Mouse (Mus musculus): ENCODE results near the gene Slc46a2.

Slc46a2 gene

GRCm38 (mm10) chr4:59891723-59892416 lies 23.0 kb downstream of the Slc46a2 start:
- in situ Hi-C loops (cut with MboI, MseI) = no loop called here

GRCm38 (mm10) chr4:59890086-59890600 lies 24.7 kb downstream of the Slc46a2 start:
- in situ Hi-C loops (cut with MboI, MseI) = no loop called here

- in situ Hi-C loops (cut with MboI, MseI) = no loop called here
Observed at GRCm38 (mm10) chr4:59888014-59888413, 26.8 kb downstream of the Slc46a2 start.

GRCm38 (mm10) chr4:59887011-59887410 lies 27.8 kb downstream of the Slc46a2 start:
- in situ Hi-C loops (cut with MboI, MseI) = no loop called here

GRCm38 (mm10) chr4:59886281-59886680 lies 28.6 kb downstream of the Slc46a2 start:
- in situ Hi-C loops (cut with MboI, MseI) = no loop called here

GRCm38 (mm10) chr4:59884136-59884696 lies 30.6 kb downstream of the Slc46a2 start:
- in situ Hi-C loops (cut with MboI, MseI) = no loop called here

- in situ Hi-C loops (cut with MboI, MseI) = no loop called here
Observed at GRCm38 (mm10) chr4:59881210-59881609, 33.6 kb downstream of the Slc46a2 start.

- in situ Hi-C loops (cut with MboI, MseI) = no loop called here
Observed at GRCm38 (mm10) chr4:59880725-59881124, 34.1 kb downstream of the Slc46a2 start.

GRCm38 (mm10) chr4:59879444-59879843 lies 35.4 kb downstream of the Slc46a2 start:
- in situ Hi-C loops (cut with MboI, MseI) = no loop called here

- in situ Hi-C loops (cut with MboI, MseI) = no loop called here
Observed at GRCm38 (mm10) chr4:59878595-59878994, 36.3 kb downstream of the Slc46a2 start.

GRCm38 (mm10) chr4:59877025-59877424 lies 37.8 kb downstream of the Slc46a2 start:
- in situ Hi-C loops (cut with MboI, MseI) = no loop called here

- in situ Hi-C loops (cut with MboI, MseI) = no loop called here
Observed at GRCm38 (mm10) chr4:59876570-59876969, 38.3 kb downstream of the Slc46a2 start.

GRCm38 (mm10) chr4:59873830-59874229 lies 41.0 kb downstream of the Slc46a2 start:
- in situ Hi-C loops (cut with MboI, MseI) = no loop called here

- in situ Hi-C loops (cut with MboI, MseI) = no loop called here
Observed at GRCm38 (mm10) chr4:59873240-59873639, 41.6 kb downstream of the Slc46a2 start.

- in situ Hi-C loops (cut with MboI, MseI) = no loop called here
Observed at GRCm38 (mm10) chr4:59870859-59871591, 43.8 kb downstream of the Slc46a2 start.

GRCm38 (mm10) chr4:59870433-59870832 lies 44.4 kb downstream of the Slc46a2 start:
- in situ Hi-C loops (cut with MboI, MseI) = no loop called here

- in situ Hi-C loops (cut with MboI, MseI) = loop anchor here in 1 of 2 experiments (10.0 kb wide), 1 partner anchor 255 kb away; no protein-coding TSS in a partner anchor
Observed at GRCm38 (mm10) chr4:59869488-59870057, 45.3 kb downstream of the Slc46a2 start.

- in situ Hi-C loops (cut with MboI, MseI) = loop anchor here in 1 of 2 experiments (10.0 kb wide), 1 partner anchor 253 kb away; no protein-coding TSS in a partner anchor
Observed at GRCm38 (mm10) chr4:59868086-59868485, 46.8 kb downstream of the Slc46a2 start.

GRCm38 (mm10) chr4:59863869-59864268 lies 51.0 kb downstream of the Slc46a2 start:
- in situ Hi-C loops (cut with MboI, MseI) = loop anchor here in 1 of 2 experiments (5.0 to 10.0 kb wide), 2 partner anchors 77 to 249 kb away; no protein-coding TSS in a partner anchor

- in situ Hi-C loops (cut with MboI, MseI) = loop anchor here in 1 of 2 experiments (5.0 to 10.0 kb wide), 2 partner anchors 75 to 248 kb away; no protein-coding TSS in a partner anchor
Observed at GRCm38 (mm10) chr4:59862335-59862734, 52.5 kb downstream of the Slc46a2 start.

- in situ Hi-C loops (cut with MboI, MseI) = loop anchor here in 1 of 2 experiments (5.0 to 10.0 kb wide), 2 partner anchors 75 to 247 kb away; no protein-coding TSS in a partner anchor
Observed at GRCm38 (mm10) chr4:59861871-59862270, 53.0 kb downstream of the Slc46a2 start.

Measured in T-helper 17 cell (primary cell).